Mouse (Mus musculus) intestine, embryonic 14.5 days (tissue): ENCODE data around the gene Sh3tc1. TPM values are rescaled to one million over a fixed set of nuclear protein-coding genes. Genes with fewer than 3 reads are reported as not detected.
A peak's percentile ranks its signal among the peaks of the same experiment; 100 is the strongest.

Experiments
- ATAC-seq: fragments of 200-750 bp; cut with Nextera tagmentation; replicated peaks from 2 replicates; pipeline ENCODE4 v1.8.0; 2017; ENCODE audit warnings: low read depth, moderate number of reproducible peaks, moderate TSS enrichment, moderate library complexity; ENCODE audit not compliant: low FRiP score, low TSS enrichment
- DNase-seq: peaks from one replicate; pipeline ENCODE4 v3.0.0-alpha.2; 2018; ENCODE audit warnings: low spot score
- H3K27ac ChIP-seq: fragments of 300-500 bp; sonication (generic); 2 replicates; pipeline ENCODE4 v1.5.1; 2014; ENCODE audit warnings: low read depth, mild to moderate bottlenecking, control low read depth
- H3K27me3 ChIP-seq: fragments of 300-500 bp; sonication (generic); replicated peaks from 2 replicates; pipeline ENCODE4 v1.6.1; 2014; ENCODE audit warnings: low read length, control low read depth; ENCODE audit not compliant: control insufficient read depth, insufficient read depth
- H3K36me3 ChIP-seq: fragments of 300-500 bp; sonication (generic); 2 replicates; pipeline ENCODE4 v1.6.1; 2014; ENCODE audit warnings: low read length, control low read depth; ENCODE audit not compliant: control insufficient read depth, insufficient read depth
- H3K4me1 ChIP-seq: fragments of 300-500 bp; sonication (generic); replicated peaks from 2 replicates; pipeline ENCODE4 v1.6.1; 2014; ENCODE audit warnings: low read length, control low read depth, mixed read lengths; ENCODE audit not compliant: control insufficient read depth, insufficient read depth
- H3K4me2 ChIP-seq: fragments of 300-500 bp; sonication (generic); 2 replicates; pipeline ENCODE4 v1.6.1; 2014; ENCODE audit warnings: low read length
- H3K4me3 ChIP-seq: fragments of 300-500 bp; sonication (generic); 2 replicates; pipeline ENCODE4 v1.5.1; 2014; ENCODE audit warnings: low read depth, low read length, control low read depth, mixed read lengths
- H3K9ac ChIP-seq: fragments of 300-500 bp; sonication (generic); 2 replicates; pipeline ENCODE4 v1.6.1; 2014; ENCODE audit warnings: mild to moderate bottlenecking, low read length
- H3K9me3 ChIP-seq: fragments of 300-500 bp; sonication (generic); 2 replicates; pipeline ENCODE4 v1.6.1; 2016; ENCODE audit warnings: low read length, control low read depth; ENCODE audit not compliant: control insufficient read depth
- WGBS: fragments of 180-500 bp; shearing (Covaris S2); extraction: QIAGEN DNeasy Blood & Tissue Kit; methylation state at CpG from one replicate; pipeline ENCODE4 v1.1.7; 2014; 5-methylcytosine and 5-hydroxymethylcytosine counted together
- polyA plus RNA-seq: library from polyadenylated mRNA; unstranded; fragments of >200 nt; fragmentation: Nextera tagmentation; extraction: Ambion mirVana; gene quantifications from 2 replicates; pipeline ENCODE4 v1.2.1, GENCODE M21; 2014

Sh3tc1 gene
- polyA plus RNA-seq, result 7.9 and 10.1 TPM in 2 replicates

DNA sequence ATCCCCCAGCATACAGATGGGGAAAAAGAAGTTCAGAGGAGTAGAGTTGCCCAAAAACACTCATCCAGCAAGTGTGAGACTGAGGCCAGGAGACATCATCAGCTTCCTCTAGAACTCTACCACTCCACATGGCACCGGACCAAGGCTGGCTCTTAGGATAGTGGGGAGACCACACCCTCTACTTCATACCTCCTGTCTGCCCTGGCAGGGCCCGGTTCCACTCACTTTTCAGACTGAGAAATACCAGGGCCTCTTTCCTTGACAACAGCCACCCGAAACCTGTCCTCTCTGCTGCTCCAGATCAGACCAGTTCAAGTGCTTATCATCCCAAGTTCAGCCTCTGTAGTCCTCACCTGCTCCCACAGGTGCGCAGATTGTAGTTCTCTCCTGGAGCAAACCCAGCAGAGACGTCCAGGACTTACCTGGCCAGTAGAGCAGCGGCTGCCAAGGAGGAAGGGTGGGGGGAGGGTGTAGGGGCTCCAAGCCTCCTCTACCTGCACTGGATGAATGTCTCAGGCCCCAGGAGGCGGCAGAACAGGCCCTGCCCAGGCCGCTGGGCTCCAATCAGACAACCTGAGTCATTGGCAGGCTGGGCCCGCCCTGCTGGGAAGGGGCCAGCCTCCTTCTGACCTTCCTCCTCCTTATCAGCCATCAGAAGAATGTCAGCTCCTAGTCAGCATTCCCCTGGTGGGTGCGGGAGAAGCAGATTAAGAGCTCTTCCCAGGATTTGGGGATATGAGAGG lies at the start of gene Sh3tc1:
Gene Sh3tc1 (minus strand): TSS at position 452 of the 743 bp plus-strand sequence.
- Histone ChIP-seq H3K36me3 (no peaks in the 10 kb centered on the region), H3K4me3 (0 out of 2 replicates have a peak within 1 kb of the TSS, but pooled peaks have one; percentile 5), H3K4me2 (peak within 1 kb of the TSS; percentile 28), H3K27me3 (peaks cover 8% of the 10 kb centered on the region; the same call in 1 of the 2 replicates), H3K9ac (no peak within 1 kb of the TSS), H3K4me1 (peaks cover 23% of the 10 kb centered on the region), H3K27ac (peak within 1 kb of the TSS; percentile 52; the same call in 1 of the 2 replicates), H3K9me3 (no peaks in the 10 kb centered on the region)
- peak; percentile 68 for DNase-seq
- ATAC-seq, result peak; percentile 83
- WGBS, result 18% methylated on average over 10 of the region's 10 CpGs

DNA sequence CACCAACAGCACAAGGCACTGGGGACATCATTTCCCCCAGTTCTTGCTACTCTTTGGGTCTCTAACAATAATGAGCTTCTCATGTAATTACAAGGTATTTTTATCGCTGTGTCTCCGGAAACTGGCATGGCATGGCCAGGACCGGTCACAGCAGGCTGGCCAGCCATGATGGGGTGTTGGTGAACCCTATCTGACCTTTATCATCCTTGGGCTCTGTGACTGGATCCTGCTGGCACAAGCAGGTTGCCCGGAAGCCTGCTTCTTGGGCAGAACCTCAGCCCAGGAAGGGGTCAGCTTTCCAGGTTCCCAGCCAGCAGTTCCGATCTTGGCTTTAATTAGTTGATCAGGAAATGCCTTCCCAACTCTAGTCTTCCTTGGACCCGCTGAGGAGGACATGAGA lies 48.9 kb upstream of the Sh3tc1 start:
- H3K9me3 ChIP-seq, result no peaks in the 10 kb centered on the region

DNA sequence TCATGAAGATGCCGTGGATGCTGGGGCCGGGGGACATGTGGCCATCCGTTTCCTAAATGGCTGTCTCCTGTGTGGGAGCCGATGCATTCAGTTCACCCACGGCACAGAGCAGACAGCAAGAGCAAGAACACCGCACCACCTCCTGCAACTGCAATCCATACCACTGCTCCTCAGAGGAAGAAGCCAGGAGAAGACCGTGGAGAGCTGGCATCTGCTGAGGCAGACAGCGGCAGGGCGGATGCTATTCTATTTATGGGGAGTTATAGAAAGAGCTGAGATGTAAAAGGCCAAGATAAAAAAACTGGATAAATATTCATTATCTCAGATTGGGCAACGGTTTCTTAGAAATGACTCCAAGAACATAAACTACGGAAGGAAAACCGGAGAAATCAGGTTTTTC lies 48.1 kb upstream of the Sh3tc1 start:
- 84% methylated on average over 12 of the region's 12 CpGs for WGBS
- H3K4me2 ChIP-seq, result no peak overlapping the region
- no peak overlapping the region for H3K4me3 ChIP-seq
- no peak overlapping the region for H3K27ac ChIP-seq
- DNase-seq (no peak), ATAC-seq (no peak)
- H3K36me3 ChIP-seq, result no peaks in the 10 kb centered on the region
- H3K9me3 ChIP-seq, result no peaks in the 10 kb centered on the region
- no peak overlapping the region for H3K9ac ChIP-seq
- no peaks in the 10 kb centered on the region for H3K4me1 ChIP-seq
- H3K27me3 ChIP-seq, result no peaks in the 10 kb centered on the region

More for the DNA sequence above, 48.9 kb upstream of the Sh3tc1 start:
- ATAC-seq (no peak), DNase-seq (no peak)
- WGBS, result 76% methylated on average over 6 of the region's 6 CpGs
- Histone ChIP-seq H3K27ac (no peak overlapping the region), H3K9ac (no peak overlapping the region), H3K4me2 (no peak overlapping the region), H3K4me1 (no peaks in the 10 kb centered on the region), H3K27me3 (no peaks in the 10 kb centered on the region), H3K4me3 (no peak overlapping the region), H3K36me3 (no peaks in the 10 kb centered on the region)

DNA sequence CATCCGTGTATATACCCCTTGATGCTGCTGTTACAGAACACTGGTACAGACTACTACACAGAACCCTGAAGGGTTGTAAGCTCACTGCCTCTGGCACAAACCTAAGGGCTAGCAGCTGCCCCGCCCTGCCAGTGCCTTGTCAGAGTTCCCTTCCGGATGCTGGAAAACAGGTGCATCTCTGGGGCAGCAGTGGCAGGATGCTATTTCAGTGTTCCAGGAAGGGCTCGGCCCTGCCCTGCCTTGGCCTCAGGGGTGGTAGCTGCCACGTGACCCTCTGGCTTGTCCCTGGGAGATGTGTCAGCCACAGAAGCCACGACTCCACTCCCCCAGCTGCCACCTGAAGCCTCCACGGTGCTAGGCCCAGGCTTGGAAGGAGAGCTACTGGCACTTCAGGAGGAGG lies 46.1 kb upstream of the Sh3tc1 start:
- no peaks in the 10 kb centered on the region for H3K36me3 ChIP-seq
- WGBS, result 65% methylated on average over 7 of the region's 7 CpGs
- no peak for DNase-seq
- no peak overlapping the region for H3K9ac ChIP-seq
- ATAC-seq, result no peak
- H3K4me1 ChIP-seq, result no peaks in the 10 kb centered on the region
- H3K27ac ChIP-seq, result no peak overlapping the region
- H3K27me3 ChIP-seq, result no peaks in the 10 kb centered on the region
- no peak overlapping the region for H3K4me2 ChIP-seq
- no peaks in the 10 kb centered on the region for H3K9me3 ChIP-seq
- H3K4me3 ChIP-seq, result no peak overlapping the region

DNA sequence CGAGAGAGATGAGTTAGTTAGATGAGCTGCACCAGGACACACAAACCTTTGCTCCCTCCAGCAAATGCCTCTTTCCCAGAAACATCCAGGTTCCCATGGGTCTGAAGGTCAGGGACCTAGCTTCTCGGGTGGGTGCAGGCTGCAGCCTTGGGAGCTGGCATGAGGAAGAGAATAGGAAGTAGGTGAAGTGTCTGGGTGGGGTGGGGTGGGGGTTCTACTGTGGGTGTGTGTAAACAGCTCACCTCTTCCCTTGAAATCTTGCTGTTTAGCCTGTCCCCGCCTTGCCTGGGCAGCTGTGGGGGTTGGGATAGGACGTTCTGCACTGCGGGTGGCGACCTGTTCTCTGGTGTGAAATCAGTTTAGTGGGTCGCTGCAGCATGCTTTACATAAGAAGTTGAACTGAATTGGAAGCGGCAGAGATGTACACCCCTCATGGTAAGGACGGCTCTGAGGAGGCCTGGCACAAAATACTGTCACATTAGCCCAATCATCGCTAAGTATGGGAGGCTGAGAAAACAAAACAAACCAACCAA lies 42.9 kb upstream of the Sh3tc1 start:
- Histone ChIP-seq H3K4me3 (no peak overlapping the region), H3K9me3 (no peaks in the 10 kb centered on the region), H3K9ac (no peak overlapping the region), H3K4me2 (no peak overlapping the region), H3K4me1 (no peaks in the 10 kb centered on the region; the same call in 1 of the 2 replicates), H3K27me3 (no peaks in the 10 kb centered on the region), H3K36me3 (no peaks in the 10 kb centered on the region), H3K27ac (no peak overlapping the region)
- WGBS, result 44% methylated on average over 10 of the region's 10 CpGs
- ATAC-seq (no peak), DNase-seq (no peak)

DNA sequence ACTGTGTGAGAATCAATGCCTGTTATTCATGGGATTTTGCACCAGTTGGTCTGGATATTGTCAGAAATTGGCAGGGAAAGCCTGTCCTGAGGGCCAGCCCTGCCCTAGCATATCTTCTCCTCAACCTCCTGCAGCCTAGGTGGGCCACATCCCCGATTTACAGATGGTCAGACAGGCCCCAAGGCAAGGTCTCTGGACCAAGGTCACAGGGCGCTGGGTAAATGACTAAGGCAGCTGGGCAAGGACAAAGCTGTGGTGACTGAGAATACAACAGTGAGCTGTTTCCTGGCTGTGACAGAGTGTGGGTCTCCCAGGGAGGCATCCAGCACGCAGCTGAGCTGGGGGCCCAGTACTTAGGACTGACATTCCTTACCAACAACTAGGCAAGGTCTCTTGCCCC lies 41.3 kb upstream of the Sh3tc1 start:
- no peak overlapping the region for H3K9ac ChIP-seq
- H3K9me3 ChIP-seq, result no peaks in the 10 kb centered on the region
- ATAC-seq, result no peak
- H3K4me3 ChIP-seq, result no peak overlapping the region
- DNase-seq, result no peak
- no peaks in the 10 kb centered on the region; the same call in 1 of the 2 replicates for H3K4me1 ChIP-seq
- no peak overlapping the region for H3K4me2 ChIP-seq
- no peak overlapping the region for H3K27ac ChIP-seq
- 58% methylated on average over 3 of the region's 3 CpGs for WGBS
- no peaks in the 10 kb centered on the region for H3K36me3 ChIP-seq
- no peaks in the 10 kb centered on the region for H3K27me3 ChIP-seq

DNA sequence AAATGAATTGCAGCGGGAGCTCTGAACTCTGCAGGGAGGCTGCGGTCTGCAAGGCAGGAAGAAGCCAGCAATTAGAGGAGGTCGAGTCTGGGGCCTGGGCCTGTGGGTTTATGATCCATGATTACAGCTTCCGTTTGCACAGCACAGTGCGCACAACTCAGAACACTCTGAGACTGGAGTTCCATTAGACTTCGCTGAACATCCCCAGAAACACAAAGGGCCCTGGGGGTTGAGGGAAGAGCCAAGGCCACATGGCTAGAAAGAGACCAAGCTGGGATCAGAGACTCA lies 34.3 kb upstream of the Sh3tc1 start:
- ATAC-seq, result no peak
- Histone ChIP-seq H3K4me3 (no peak overlapping the region), H3K4me1 (no peaks in the 10 kb centered on the region; the same call in 1 of the 2 replicates), H3K27ac (no peak overlapping the region), H3K27me3 (no peaks in the 10 kb centered on the region), H3K9ac (no peak overlapping the region), H3K36me3 (no peaks in the 10 kb centered on the region), H3K4me2 (no peak overlapping the region), H3K9me3 (no peaks in the 10 kb centered on the region)
- no peak for DNase-seq
- 30% methylated on average over 6 of the region's 6 CpGs for WGBS

DNA sequence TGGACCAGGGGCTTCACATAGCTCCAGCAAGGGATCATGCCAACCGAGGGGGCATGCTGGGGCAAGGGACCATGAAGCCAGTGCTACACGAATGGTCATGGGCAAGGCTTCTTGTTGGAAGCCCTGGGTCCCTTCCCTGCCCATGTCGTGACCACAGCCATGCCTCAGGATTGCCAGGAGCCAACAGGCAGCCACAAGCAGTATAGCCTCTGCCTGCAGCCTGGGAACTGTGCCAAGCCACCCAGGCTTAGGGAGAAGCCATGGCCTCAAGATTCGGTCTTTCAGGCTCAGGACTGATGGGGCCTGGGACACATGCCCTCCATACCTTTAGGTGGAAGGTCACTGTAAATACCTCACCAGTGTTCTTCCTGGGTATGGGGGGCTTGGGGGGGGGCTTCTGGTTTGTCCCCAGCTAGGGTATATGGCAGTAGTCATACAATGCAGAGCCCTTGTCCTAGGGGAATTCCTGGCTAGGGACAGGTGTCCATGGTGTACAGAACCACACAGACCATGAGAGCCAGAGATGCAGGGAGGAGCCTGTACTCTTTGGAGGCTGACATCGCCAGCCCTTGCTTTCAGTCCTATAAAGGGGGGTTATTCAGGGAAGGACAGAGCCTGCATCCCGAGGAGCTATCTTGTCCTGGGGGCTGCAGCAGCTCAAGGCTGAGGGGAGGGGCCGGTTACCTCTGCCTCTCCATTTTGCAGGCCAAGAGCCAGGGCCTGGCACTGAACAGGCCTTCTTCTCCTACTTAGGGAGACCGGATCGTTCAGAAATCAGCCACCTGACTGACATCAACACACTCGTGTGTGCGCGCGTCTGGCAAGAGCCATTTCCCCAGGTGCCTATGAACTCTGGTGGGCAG lies 33.7 kb upstream of the Sh3tc1 start:
- 55% methylated on average over 13 of the region's 13 CpGs for whole genome bisulfite sequencing
- ATAC-seq, result no peak

More for the DNA sequence above, 33.7 kb upstream of the Sh3tc1 start:
- no peak overlapping the region for H3K9ac ChIP-seq
- H3K4me2 ChIP-seq, result no peak overlapping the region
- no peak overlapping the region for H3K4me3 ChIP-seq
- no peaks in the 10 kb centered on the region for H3K27me3 ChIP-seq
- no peaks in the 10 kb centered on the region for H3K9me3 ChIP-seq
- H3K36me3 ChIP-seq, result no peaks in the 10 kb centered on the region
- DNase-seq, result no peak
- no peak overlapping the region for H3K27ac ChIP-seq
- no peaks in the 10 kb centered on the region; the same call in 1 of the 2 replicates for H3K4me1 ChIP-seq
